Mouse (Mus musculus): ENCODE results near the gene Ephx1.

The Ephx1 gene

GRCm38 (mm10) chr1:181020756-181021487, at the start of gene Ephx1:
Ephx1 (minus strand) TSS chr1:181020904.
- ChIA-PET CTCF (interaction anchor here in 1 of 4 experiments (0.5 kb wide), 1 partner anchor 17 kb away, joined by 6 read pairs; no protein-coding TSS in a partner anchor), POLR2A (interaction anchor here in 1 of 4 experiments (0.7 to 0.8 kb wide), 2 partner anchors 108 to 325 kb away, joined by 3 to 5 read pairs; no protein-coding TSS in a partner anchor)

GRCm38 (mm10) chr1:181069671-181070070, 49.0 kb upstream of the Ephx1 start:
- CTCF ChIA-PET: interaction anchor here in 2 of 4 experiments (0.7 kb wide), 2 partner anchors 164 to 271 kb away, joined by 3 to 6 read pairs; no protein-coding TSS in a partner anchor

GRCm38 (mm10) chr1:181068344-181068743, 47.6 kb upstream of the Ephx1 start:
- ChIA-PET POLR2A (interaction anchor here in 1 of 4 experiments (0.7 to 1.4 kb wide), 5 partner anchors 15 to 205 kb away, joined by 3 to 4 read pairs (median 3); no protein-coding TSS in a partner anchor), CTCF (interaction anchor here in 3 of 4 experiments (0.5 to 1.3 kb wide), 5 partner anchors 8 to 165 kb away, joined by 3 to 5 read pairs (median 3); no protein-coding TSS in a partner anchor)

More at GRCm38 (mm10) chr1:181069671-181070070, 49.0 kb upstream of the Ephx1 start:
- POLR2A ChIA-PET: interaction anchor here in 2 of 4 experiments (0.7 kb wide), 4 partner anchors 22 to 603 kb away, joined by 3 to 6 read pairs (median 4); partner anchors contain the start of gene H3f3a (in 1 of the 2)

- CTCF ChIA-PET: interaction anchor here in 2 of 4 experiments (0.7 to 1.3 kb wide), 2 partner anchors 42 to 85 kb away, joined by 3 read pairs; no protein-coding TSS in a partner anchor
- POLR2A ChIA-PET: interaction anchor here in 3 of 4 experiments (0.6 to 1.1 kb wide), 5 partner anchors 27 to 281 kb away, joined by 3 to 8 read pairs (median 4); no protein-coding TSS in a partner anchor
Observed at GRCm38 (mm10) chr1:181064648-181065047, 43.9 kb upstream of the Ephx1 start.

- ChIA-PET POLR2A (interaction anchor here in 1 of 4 experiments (0.8 to 1.3 kb wide), 2 partner anchors 11 to 13 kb away, joined by 3 to 4 read pairs; partner anchors contain the start of gene 9130409I23Rik), CTCF (interaction anchor here in 1 of 4 experiments (1.3 kb wide), 1 partner anchor 84 kb away, joined by 3 read pairs; no protein-coding TSS in a partner anchor)
Observed at GRCm38 (mm10) chr1:181063991-181064390, 43.3 kb upstream of the Ephx1 start.

GRCm38 (mm10) chr1:181061784-181062485, 41.2 kb upstream of the Ephx1 start:
- ChIA-PET CTCF (no interaction called here), POLR2A (interaction anchor here in 1 of 4 experiments (0.9 to 1.0 kb wide), 2 partner anchors 16 to 173 kb away, joined by 3 read pairs; no protein-coding TSS in a partner anchor)

- ChIA-PET POLR2A (interaction anchor here in 1 of 4 experiments (0.7 to 1.9 kb wide), 5 partner anchors 11 to 35 kb away, joined by 3 to 6 read pairs (median 4); no protein-coding TSS in a partner anchor), CTCF (interaction anchor here in 3 of 4 experiments (0.6 to 1.2 kb wide), 5 partner anchors 9 to 338 kb away, joined by 3 to 7 read pairs (median 3); no protein-coding TSS in a partner anchor)
Observed at GRCm38 (mm10) chr1:181052898-181053297, 32.2 kb upstream of the Ephx1 start.

GRCm38 (mm10) chr1:181050937-181051336, 30.2 kb upstream of the Ephx1 start, which contains the start of gene 9130409I23Rik:
9130409I23Rik (plus strand) TSS chr1:181051237.
- CTCF ChIA-PET: interaction anchor here in 2 of 4 experiments (0.6 to 2.5 kb wide), 3 partner anchors 11 to 150 kb away, joined by 3 to 18 read pairs (median 8); no protein-coding TSS in a partner anchor
- POLR2A ChIA-PET: interaction anchor here in 2 of 4 experiments (1.0 to 1.1 kb wide), 2 partner anchors 11 to 13 kb away, joined by 3 read pairs; no protein-coding TSS in a partner anchor

- ChIA-PET POLR2A (interaction anchor here in 3 of 4 experiments (0.6 to 1.4 kb wide), 8 partner anchors 9 to 1990 kb away, joined by 3 to 7 read pairs (median 3); no protein-coding TSS in a partner anchor), CTCF (interaction anchor here (0.5 to 2.5 kb wide), 37 partner anchors 8 to 627 kb away, joined by 3 to 18 read pairs (median 4); no protein-coding TSS in a partner anchor)
Observed at GRCm38 (mm10) chr1:181049328-181049842, 28.7 kb upstream of the Ephx1 start.

GRCm38 (mm10) chr1:181047520-181047919, 26.8 kb upstream of the Ephx1 start:
- ChIA-PET CTCF (no interaction called here), POLR2A (interaction anchor here in 1 of 4 experiments (0.8 to 1.6 kb wide), 2 partner anchors 25 to 143 kb away, joined by 3 read pairs; partner anchors contain the start of gene Pycr2)

GRCm38 (mm10) chr1:181039652-181040051, 18.9 kb upstream of the Ephx1 start:
- POLR2A ChIA-PET: interaction anchor here in 3 of 4 experiments (0.5 to 2.5 kb wide), 20 partner anchors 10 to 542 kb away, joined by 3 to 10 read pairs (median 4); partner anchors contain the start of genes 9130409I23Rik (in 1 of the 3) and Tmem63a (in 1 of the 3)
- CTCF ChIA-PET: interaction anchor here (0.5 to 3.4 kb wide), 62 partner anchors 9 to 245 kb away, joined by 3 to 44 read pairs (median 5); partner anchors contain the start of genes 9130409I23Rik (in 1 of the 4), Sde2 (in 1 of the 4) and Tmem63a (in 1 of the 4)

GRCm38 (mm10) chr1:181037623-181038022, 16.9 kb upstream of the Ephx1 start:
- CTCF ChIA-PET: interaction anchor here (0.6 to 3.2 kb wide), 10 partner anchors 11 to 174 kb away, joined by 3 to 44 read pairs (median 4); no protein-coding TSS in a partner anchor

GRCm38 (mm10) chr1:181035015-181035778, 14.5 kb upstream of the Ephx1 start:
- ChIA-PET CTCF (interaction anchor here (0.8 to 1.2 kb wide), 3 partner anchors 11 to 13 kb away, joined by 3 read pairs; no protein-coding TSS in a partner anchor), POLR2A (interaction anchor here (0.6 to 1.7 kb wide), 9 partner anchors 13 to 172 kb away, joined by 3 to 5 read pairs (median 3); no protein-coding TSS in a partner anchor)

More at GRCm38 (mm10) chr1:181037623-181038022, 16.9 kb upstream of the Ephx1 start:
- POLR2A ChIA-PET: interaction anchor here in 3 of 4 experiments (0.6 to 1.6 kb wide), 14 partner anchors 12 to 772 kb away, joined by 3 to 10 read pairs (median 3); no protein-coding TSS in a partner anchor

GRCm38 (mm10) chr1:181022265-181022664, 1.6 kb upstream of the Ephx1 start:
- ChIA-PET POLR2A (interaction anchor here in 3 of 4 experiments (0.5 to 2.0 kb wide), 6 partner anchors 13 to 451 kb away, joined by 3 to 5 read pairs (median 4); no protein-coding TSS in a partner anchor), CTCF (interaction anchor here (0.5 to 1.7 kb wide), 49 partner anchors 9 to 524 kb away, joined by 3 to 28 read pairs (median 3); partner anchors contain the start of gene Pycr2 (in 1 of the 4))

- CTCF ChIA-PET: interaction anchor here in 3 of 4 experiments (0.6 to 1.7 kb wide), 11 partner anchors 11 to 509 kb away, joined by 3 to 28 read pairs (median 4); no protein-coding TSS in a partner anchor
- POLR2A ChIA-PET: interaction anchor here in 1 of 4 experiments (0.8 to 2.0 kb wide), 2 partner anchors 17 to 42 kb away, joined by 4 to 5 read pairs; no protein-coding TSS in a partner anchor
Observed at GRCm38 (mm10) chr1:181021488-181021865, 773 bp upstream of the Ephx1 start.
